Mouse (Mus musculus): Measurements from ENCODE around the gene Evi5.

Gene Evi5

DNA sequence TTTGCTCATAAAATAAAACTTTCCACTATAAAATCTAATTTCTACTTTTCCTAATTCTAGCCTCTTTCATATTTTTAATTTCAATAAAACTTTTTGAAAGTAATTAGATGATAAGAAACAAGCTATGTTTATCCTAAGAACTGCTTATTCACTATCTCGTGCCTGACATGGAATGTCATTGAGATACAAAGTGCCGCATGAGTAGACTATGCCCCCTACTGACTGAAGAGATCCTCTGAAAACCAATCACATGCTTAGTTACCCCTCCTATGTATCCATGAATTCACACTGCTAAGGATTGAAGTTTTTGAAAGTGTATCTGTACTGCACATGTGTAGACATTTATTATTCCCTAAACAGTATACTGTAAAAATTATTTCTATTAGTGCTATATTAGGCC, 81.0 kb downstream of the Evi5 start:
- no peak for DNase-seq

DNA sequence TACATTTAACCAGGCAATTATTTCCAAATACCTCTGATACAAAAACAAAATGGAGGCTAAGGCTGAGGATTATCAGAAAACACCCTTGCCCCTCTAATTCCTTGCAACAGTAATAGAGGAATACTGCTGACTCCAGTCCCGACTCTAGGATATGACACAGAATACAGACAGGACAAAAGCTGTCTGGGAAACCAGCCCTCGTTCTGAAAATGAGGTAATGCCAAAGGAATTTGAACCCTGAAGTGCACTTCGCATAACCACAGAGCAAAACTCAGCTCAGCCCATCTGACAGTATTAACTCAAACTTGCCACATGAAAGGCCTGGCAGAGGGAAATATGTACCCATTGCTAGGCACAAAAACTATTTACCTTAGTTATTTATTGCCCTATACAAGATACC, 81.6 kb downstream of the Evi5 start:
- DNase-seq, result no peak

DNA sequence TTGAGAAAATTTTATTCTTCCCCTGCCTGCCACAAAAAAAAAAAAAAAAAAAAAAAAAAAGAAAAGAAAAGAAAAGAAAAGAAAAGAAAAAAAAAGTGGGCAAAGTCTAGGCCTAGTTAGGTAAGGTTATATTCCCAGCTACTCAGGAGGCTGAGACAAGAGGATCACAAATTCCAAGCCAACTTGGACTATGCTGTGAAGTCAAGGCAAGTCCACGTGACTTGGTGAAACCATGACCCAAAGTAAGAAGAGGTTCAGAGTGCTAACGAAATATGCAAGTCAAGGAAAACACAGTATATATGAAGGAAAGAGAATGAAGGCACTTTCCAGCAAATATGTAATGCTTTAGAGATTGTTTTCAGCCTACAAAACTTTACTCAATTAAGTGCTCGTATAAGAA, 82.4 kb downstream of the Evi5 start:
- no peak for DNase-seq

DNA sequence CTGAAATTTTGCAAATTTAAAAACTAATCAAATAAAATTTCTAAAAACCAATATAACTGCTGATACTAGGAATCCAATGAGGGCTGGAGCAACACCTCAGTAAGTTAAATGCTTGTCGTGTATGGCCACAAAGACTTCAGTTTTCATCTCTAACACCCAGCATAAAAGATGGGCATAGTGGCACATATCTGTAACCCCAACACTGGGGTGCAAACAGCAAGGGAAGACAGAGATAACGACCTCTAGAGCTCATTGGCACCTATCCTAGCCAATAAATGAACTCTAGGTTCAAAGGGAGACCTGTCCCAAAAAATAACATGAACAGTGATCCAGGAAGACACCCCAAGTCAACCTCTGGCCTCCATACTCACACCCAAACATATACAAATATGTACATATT, 82.9 kb downstream of the Evi5 start:
- DNase-seq, result no peak

DNA sequence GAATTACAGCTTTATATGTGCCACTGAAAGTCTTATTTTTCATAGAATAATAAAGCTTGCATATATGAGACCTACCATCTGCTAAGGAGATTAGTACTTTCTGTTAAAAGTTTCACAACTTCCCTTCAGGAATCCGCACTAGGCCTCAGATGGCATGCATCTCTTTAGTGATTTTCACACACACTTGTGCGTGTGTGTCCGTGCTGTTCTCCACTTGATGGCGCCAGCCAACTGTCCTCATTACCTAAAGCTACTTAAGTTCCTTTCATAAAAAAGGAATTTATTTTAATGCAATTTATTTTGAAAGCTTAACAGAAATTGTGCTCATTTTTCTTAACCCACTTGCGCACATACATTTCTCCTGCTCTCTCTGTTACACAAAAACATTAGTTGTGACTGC, 85.4 kb downstream of the Evi5 start:
- DNase-seq, result no peak

DNA sequence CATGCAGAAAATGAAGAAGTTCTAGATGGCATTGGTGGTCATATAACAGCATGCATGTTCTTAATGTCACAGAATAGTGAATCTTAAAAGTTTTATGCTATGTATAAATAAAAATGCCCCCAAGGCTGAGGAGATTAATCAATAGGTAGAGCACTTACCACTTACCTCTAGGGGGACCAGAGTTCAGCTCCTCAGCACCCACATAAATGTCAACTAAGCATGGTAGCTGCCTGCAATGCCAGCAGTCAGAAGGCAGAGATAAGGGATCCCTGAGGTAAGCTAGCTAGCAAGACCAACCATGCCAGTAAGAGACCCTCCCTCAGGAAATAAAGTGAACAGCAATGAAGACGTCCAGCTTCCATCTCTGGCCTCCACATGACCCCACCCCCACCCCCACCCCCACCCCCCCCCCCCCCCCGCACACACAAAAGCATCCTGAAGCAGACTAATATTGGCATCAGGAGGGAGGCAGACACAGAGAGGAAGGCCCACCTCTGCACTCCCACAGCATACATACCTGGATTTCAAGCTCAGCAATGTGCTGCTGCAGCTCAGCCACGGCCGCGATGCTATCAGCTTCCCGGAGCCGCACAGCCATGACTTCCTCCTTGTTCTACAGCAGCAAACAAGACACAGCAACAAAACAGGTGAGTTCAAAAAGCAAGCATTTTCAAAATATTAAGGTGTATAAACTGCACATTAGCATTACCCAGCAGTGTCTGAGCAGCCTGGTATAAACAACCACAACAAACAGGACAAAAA, 87.0 kb downstream of the Evi5 start:
- no peak for DNase-seq

DNA sequence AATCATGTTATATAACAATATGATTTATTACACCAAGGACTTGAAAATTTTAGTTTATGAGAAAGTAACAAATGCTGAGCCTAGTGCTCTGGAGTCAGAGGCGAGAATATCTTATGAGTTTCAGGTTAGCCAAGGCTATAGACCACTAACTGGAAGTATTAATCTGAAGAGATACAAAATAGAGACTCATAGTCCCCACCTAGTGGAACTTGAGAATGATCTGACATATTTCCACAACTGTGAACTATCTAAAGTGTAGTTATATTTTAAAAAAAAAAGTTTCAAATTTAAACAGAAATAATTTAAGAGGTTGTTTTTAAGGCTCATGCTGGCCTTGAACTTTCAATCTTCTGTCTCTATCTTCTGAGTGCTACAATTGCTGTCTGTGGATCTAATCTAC, 92.5 kb downstream of the Evi5 start:
- no peak for DNase-seq

DNA sequence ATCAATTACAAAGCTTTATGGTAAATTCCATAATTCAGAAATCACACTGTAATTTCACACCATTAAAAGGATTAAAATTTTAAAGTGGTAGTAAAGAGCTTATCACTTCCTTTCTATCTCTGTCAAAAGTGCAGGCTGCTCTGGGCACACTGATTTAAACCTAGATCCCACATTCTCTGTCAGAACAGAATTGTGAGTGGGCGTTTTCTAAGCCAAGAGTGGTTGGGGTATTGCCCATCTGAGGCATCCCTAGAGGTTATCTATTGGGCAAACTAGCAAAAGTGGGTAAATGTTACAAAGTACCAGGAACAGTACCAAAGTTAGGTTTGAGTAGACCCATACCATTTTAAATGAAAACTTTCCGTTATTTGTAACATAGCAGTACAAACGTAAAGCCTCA, 96.1 kb downstream of the Evi5 start:
- no peak for DNase-seq

DNA sequence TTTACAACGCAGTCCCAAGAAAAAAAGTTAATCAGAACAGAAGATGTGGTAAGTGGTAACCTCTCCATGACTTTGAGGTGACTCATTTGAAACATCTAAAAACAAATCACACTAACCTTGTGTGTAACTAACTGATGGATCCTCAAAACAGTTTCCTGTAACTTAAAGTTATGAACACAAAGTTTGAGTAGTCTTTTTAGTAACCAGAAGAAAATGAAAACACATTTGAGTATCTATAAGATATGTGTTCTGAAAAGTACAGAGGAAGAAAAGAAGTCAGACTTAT, 97.4 kb downstream of the Evi5 start:
- DNase-seq, result no peak

DNA sequence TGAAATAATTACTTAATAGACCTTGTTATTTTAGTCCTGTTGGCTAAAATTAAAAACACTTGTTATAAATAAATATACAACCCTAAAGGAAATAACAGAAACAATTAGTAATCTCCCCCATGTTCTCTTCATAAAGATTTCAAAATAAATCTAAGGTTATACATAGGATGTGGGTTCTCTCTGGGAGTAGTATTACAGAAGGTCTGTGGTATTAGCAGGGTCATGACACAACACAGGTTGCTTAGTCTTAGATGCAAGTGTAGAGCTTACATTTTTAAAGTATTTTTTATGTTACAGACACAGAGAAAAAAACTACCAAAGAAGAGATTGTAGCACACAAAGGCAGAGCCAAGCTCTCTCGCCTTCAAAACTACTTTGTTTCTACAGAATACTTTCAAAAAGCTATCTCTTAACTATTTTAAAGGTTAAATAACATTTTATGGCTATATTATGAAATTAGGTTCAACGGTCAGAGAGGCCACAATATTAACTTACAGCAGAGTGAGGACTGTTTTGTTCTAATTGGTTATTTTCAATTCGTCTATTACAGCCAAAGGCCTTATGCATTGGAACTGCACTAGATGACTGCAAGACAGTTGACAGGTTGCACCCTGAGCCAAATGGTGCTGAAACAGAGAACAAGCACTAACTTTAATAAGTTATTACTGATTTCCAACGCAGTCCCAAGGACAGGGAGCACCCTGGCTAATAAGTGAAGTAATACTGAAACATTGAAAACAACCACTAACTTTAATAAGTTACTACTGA, 97.9 kb downstream of the Evi5 start:
- DNase-seq, result no peak

DNA sequence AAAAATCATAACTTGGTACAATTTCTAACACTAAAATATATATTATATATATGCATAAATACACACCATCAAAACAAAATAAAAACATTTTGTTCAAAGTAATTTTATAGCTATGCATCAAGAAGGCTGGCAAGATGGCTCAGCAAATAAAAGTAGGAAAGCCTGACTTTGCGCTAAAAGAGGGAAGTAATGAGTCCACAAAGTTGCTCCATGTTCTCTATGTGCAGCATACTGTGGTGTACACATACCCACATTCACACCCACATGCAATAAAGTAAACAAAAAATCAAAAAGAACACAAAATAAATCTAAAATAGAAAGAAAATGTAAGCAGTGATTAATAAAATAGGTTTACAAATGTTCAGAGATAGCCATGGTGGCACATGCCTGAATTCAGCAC, 99.0 kb downstream of the Evi5 start:
- DNase-seq, result no peak

DNA sequence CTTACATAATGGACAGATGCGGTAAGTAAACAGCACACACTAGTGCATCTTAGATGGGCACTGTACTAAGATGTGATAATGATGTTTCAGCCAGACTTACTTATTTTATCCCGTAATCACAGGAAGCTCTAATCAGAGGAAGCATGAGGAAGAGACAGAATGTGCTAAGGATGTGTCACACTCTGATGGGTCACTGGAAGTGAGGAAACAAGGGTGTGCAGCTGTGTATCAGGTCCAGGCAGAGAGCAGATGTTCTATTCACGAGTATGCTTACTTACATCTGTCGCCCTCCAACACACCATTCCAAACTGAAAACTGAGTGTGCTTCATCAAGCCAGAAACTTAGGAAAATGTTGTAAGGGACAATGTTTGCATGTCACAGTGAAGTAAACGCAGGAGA, 102.9 kb downstream of the Evi5 start:
- DNase-seq, result no peak

DNA sequence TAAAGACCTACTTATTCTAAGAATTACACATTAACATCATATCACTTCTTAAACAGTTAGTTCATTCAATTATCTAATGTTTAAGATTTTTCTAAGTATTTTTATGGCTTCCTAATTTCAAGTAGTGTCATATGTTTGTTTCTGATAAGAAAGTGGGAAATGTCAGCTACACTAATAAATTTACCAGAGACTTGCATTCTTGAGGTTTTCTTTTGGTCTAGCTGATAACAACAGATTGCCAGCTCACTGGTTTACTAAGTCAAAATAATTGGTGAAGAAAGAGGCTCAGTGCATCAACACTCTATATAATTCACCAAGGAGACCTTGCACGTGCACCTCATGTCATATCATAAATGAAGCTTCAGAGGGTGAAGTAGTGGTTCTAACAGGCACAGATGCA, 106.7 kb downstream of the Evi5 start:
- no peak for DNase-seq

DNA sequence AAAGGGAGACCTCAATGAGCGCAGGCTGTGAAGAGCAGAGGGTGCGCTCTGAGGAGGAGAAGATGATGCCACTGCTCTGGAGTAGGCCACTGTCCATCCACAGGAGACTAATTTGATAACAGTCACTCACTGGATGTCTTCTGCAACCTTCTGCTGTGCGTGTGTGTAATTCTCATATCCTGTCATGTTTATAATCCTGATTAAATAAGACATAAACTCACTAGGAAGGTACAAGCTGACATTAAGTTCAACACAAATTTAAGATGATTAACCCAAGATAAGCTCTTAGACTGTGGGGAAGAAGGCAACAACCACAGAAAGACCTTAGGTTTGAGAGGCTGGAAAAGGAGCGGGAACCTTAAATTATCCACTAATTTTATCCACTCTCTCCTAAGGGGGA, 109.0 kb downstream of the Evi5 start:
- no peak for DNase-seq

DNA sequence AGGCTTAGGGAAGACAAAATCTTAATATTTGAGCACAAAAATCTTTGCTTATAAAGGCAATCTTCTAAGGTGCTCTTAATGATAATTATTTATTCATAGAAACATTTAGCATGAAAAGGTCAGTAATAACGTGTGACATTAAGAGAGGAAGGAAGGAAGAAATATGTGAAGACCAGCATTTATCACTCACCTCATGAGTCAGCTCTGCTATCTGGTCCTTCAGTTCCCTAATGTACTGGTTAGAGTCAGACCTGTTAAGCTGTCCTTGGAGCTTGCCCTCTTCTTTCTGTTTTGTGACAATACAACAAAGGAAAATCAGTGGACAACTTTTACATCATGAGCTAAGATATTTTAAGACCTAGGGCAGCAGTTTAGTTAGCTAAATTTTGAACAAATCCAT, 110.4 kb downstream of the Evi5 start:
- no peak for DNase-seq

DNA sequence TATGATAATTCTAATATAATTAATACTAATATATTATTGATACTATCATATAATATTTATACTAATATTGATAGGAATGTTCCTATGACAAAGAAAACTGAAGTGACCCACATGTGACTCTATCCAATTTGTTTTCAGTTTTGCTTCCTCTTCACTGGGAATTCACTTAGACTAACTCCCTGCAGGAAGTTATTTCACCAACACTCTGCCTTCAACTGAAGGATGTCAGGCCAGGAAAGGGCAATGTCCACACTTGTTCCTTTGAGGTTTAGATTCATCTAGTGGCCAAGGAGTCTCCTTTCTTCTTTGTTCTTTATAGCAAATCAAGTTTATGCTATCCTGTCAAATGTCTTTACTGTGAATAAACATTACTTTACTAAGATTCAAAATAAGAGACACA, 111.2 kb downstream of the Evi5 start:
- DNase-seq, result no peak

DNA sequence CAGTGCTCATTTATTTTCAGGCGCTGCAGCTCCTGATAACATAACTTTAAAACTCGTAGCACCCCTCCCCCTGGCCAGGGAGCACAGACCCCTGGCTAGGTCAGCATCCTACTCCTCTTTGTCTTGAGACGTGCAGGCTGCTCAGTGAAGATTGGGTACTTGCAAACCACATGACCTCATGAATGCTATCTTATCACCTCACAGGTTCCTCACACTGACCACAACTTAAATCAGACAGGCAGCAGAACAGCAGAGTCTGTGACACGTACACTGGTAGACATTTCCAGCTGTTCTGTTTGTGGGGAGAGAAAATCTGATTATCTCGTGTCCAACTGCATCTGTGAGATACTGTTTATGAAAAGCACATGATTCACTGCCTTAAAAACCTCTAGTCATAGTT, 115.8 kb downstream of the Evi5 start:
- no peak for DNase-seq

DNA sequence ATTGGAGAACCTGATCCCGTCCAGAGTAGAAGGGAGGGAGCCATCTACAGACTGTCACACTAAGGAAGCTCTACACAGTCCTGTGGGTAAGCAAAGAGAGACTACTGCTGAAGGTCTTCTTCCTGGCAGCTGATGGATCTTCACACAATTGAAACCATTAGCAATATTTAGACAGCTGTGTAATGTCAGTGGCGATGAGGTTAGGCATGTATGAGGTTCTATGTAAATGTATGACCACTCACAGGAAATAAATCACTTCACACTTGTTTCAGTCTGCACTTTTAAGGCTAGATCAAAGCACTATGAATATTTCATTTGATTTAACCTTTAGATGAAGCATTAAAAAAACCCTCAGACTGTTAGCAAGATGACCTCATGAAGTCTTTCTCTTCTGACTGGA, 118.8 kb downstream of the Evi5 start:
- no peak for DNase-seq

DNA sequence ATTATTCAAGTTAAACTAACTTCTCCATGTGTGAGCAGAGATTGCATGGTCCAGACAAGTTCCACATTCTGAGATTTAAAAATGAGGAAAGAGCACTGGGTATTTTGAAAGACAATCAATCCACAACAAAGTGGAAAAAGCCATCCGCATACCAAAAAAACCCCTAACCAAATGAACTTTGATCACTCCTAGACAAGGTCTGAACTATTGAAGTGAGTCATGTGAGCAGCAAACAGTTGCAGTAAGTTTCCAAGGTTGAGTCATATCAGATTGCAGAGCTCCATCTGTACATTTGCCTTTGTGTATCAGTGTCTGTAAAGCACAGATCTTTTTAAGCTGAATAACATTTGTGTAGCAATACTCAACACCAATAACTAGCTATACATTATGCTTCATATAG, 120.2 kb downstream of the Evi5 start:
- no peak for DNase-seq

DNA sequence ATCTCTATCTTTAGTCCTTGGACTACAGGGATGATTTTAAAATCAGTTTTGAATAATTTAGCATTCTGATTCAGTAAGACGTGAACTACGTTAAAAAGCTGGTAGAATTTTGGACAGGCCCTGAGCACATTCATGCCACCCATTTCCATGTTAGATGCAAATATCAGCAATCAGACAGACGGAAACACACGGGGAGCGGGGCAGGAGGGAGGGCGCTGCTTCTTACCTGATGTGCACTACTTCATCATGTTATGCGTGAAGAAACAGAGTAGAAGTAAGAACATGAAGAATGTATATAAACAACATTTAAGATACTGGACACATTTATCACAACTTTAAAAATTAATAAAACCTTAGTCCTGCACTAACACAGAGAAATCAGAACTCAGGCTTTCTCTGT, 121.3 kb downstream of the Evi5 start:
- no peak for DNase-seq

DNA sequence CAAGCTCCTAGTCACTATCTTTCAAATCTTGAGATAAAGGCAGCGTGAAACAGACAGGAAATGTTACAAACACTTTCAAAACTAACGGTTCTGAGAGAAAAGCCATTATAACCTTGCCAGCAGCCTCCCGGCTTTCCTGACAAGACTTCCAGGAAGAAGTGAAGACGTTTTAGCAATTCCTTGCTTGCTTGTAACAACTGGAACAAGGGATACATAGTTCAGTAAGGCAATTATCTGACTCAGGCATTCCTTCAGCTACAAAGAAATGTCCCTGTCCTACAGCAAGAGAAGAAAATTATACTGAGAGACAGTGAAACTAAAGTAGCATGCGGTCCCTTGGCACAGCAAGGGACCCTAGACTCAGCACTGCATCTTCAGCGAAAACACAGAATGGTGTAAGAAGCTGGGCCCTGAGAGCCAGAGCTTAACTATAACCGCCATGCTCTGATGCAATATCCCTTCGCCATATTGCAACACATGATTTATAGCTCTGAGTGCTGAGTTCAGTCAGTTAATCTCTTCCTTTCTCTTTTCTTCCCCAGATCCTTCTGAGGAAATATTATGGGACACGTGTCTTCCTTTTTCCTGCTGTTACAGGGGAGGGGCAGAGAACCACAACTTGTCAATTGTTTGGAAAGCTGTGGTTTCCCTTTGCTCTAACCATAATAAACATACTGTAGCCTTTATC, 125.5 kb downstream of the Evi5 start:
- DNase-seq, result no peak

DNA sequence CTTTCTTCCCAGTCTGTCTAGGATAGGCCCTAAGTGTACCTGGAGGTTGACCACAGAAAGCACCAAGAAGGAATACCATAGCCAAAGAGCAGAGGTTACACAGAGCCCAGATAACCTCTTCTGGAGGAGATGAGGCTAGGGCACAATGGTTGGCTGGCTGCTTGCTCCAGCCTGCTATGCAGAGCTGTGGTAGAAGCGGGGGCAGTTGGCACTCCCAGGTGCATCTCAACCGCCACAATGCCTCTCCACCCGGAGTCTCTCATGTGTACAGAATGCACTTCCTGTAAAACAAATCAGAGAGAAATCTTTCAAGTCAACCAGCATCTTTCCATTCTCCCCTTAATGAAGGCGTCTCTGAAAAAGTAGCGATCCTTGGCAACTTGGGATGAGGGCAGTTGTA, 135.9 kb downstream of the Evi5 start:
- DNase-seq, result no peak

DNA sequence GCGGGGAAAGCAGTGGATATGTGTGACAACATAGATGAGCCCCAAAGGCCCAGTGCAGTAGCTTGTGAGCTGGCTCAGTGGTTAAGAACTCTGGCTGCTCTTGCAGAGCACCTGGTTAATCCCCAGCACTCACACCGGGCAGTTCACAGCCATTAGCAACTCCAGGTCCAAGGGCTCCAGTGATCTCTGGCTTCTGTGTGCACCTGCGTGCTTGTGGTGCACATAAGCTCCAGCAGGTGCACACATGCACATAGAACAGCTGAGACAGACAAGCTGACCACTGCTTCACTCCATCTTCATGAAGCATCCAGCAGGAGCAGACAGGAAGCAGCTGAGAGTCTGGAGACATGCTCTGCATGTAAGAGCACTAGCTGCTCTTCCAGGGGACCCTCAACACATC, 136.6 kb downstream of the Evi5 start:
- DNase-seq, result no peak

DNA sequence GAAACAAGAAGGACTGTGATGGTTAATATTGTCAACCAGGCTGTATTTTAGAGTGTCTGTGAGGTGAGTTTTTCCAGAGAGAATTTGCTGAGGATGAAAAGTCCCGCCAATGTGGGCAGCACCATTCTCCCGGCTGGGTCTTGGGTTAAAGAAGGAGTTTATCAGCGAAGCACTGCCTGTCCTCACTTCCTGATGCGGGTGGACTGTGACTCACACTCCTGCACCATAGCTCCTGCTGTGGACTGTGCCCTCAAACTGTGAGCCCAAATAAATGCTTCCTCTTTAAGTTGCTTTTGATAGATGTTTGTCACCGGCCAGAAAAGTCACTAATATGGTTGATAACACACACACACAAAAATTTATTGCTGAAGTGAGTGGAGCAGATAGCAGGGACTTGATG, 138.7 kb downstream of the Evi5 start:
- DNase-seq, result no peak

DNA sequence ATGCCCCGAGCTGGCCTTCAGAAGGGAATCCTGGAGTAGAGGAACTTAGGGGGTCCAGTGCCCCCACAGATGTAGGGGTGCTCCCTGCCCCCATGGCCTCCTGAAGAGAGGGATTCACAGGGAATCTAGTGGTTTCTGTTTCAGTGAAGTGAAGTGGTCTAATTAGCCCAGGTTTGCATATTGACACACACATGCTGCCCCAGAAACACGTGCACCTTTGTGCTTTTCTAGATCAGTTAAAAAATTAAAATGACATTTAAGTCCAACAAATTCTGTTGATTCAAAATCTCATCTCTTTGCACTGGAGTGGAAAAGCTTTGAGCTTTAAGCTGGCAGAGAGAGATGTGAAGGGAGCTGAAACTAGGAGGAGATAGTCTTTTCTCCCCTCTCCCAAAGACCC, 143.1 kb downstream of the Evi5 start:
- no peak for DNase-seq

All from cerebellum, adult 9-11 months (tissue).